Mouse (Mus musculus) frontal cortex, adult (tissue): ENCODE results near the gene Ccdc141.

ENCODE experiments used
- ATAC-seq: cut with Nextera tagmentation; 2 replicates; pipeline ENCODE4 v1.9.2; 2017; ENCODE audit warnings: mild to moderate bottlenecking, moderate library complexity, mixed read lengths; ENCODE audit not compliant: low TSS enrichment

The Ccdc141 gene

GRCm38 (mm10) chr2:76977650-76978049 lies 192.8 kb downstream of the Ccdc141 start:
- ATAC-seq, result no peak

DNA sequence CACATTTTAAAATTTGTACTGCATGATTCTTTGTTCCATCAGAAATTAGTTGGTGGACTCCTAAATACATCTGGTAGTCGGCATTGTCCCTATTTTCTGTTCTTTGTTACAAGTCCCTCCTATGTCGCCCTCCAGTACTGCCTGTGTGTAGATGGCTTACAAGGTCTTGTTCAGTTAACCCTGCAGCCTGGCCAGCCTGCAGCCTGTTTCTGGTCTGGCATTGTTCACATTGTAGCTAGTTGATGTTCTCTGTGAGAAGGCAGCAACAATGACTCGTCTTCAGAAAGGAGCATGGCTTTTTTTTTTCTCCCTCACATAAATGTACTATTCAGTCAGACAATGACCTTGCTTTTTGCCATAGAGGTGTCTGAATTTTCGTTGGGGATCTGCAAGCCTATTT lies 198.4 kb downstream of the Ccdc141 start:
- ATAC-seq, result no peak

DNA sequence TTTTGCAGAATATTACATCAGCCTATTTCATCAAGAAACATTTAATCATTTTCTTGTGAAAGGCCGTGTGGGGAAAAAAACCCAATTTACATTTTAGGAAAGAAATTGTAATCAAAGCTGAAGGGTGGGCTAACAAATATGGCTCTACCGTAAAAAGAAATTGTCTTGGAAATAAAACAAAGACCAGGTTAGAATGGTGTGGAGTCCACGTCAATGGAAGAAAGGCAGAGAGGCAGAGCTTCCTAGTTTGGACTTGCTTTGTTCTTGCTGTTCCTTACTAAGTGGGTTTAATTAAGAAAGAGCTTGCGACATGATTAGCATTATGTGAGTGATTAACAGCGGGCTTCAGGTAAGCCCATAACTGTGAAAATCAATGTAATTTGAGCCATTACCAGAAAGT lies 199.4 kb downstream of the Ccdc141 start:
- no peak for ATAC-seq

DNA sequence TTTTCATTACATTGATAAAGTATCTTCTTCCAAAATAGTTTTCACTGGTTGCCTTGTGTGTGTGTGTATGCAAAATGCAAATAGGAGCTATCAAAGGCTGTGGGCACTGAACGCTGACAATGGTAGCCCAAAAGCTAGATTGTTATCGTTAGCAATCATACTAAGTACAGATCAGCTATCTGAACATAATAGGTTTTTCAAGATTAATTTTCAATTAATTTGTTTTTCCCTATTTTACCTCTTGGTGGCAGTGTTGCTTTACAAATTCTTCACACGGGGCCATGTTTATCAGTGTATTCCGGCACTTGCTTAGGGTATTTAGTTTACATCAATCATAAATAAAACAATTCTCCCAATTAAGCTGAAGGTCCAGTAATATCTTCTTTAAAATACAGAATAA lies 199.8 kb downstream of the Ccdc141 start:
- no peak; the same call in 1 of the 2 replicates for ATAC-seq

DNA sequence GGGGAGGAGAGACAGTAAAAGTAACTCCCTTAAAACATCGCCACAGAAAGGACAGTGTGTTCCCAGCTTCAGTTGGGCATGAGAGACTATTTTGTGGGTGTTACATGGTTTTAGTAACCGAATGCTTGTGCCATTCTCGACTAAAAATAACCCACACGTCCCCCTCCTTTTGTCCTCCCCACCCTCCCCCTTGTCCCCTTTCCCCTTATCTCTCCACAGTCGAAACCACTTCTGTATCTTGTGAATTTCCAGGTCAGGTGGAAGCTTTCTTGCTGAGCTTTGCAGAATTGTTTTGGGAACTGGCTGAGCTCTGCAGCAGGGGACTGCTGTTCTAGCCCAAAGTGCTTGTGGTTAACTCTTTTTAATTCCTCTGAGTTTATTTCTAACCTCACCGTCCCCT lies 200.2 kb downstream of the Ccdc141 start:
- ATAC-seq, result no peak

DNA sequence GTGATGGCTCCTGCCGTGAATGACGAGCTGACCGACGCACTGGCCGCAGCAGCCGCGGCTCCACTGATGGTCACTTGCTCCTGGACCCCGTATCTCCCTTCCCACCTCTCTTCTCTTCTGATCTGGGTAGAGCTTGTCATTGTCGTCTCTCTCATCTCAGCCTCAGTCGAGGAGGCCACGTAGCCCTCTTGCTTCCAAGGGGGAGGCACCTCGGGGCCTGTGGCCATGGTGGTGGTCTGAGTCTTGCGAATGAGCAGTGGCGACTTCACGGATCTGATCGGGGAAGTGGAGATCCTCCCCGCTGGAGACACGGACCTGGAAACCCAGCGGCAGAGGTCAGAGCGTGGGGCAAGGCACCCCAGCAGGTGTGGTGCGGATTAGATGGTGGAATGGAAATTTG lies 200.8 kb downstream of the Ccdc141 start:
- no peak for ATAC-seq

DNA sequence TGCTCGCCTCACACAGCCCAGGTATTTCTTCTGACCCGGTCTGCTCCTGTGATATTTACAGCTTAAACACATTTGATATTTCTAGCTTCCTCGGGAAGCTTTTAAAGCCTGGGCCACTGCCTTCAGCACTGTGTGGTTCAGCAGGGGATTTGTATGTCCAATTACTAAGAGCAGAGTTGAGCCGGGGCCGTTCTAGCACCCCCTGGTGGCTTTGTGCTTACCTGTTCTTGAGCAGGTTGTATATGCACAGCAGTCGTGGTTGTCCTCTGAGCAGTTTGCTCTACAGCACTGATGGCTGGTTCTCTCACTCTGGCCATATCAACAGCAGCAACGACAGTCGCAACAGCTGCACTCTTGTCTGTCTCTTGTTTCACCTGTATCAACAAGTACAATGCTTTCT lies 201.5 kb downstream of the Ccdc141 start:
- ATAC-seq, result peak; percentile 94

- no peak for ATAC-seq
These were observed 203.9 kb downstream of the Ccdc141 start for GRCm38 (mm10) chr2:76966582-76966981.

DNA sequence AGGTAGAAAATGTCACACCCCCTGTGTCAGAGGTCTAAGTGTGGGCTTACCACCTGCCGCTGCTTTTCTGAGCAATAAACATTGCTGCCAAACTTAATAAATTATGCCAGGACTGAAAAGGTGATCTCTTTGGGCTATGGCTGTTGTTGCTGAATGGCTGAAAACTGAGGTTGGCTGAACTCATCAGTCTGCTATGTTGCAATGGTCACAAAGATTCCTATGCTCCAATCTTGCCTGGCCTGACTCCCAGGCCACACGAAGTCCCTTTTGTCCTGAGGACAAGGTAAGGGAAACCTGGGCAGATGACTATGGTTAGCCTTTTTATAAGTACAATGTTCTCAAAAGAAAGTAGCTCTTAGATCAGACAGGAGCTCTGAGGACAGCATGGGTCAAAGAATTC lies 204.4 kb downstream of the Ccdc141 start:
- ATAC-seq, result no peak

GRCm38 (mm10) chr2:76965542-76965941 lies 204.9 kb downstream of the Ccdc141 start:
- no peak for ATAC-seq

DNA sequence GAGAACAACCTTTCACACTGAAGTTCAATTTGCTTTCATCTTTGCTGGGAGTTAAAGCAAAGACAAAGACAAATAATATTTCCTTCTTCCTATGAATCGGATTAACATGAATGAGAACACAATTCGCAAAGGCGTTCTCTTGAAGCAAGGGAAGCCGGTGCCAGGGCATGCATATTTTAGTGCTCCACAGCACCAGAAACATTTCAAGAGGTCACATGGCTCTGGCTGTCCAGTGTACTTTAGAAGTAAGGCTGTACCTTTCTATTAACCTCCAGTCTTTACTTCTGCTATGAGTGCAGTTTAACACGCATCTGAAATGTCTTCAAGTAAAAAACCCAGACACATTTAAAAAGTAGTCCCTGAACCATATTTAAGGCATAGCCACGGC lies 208.4 kb downstream of the Ccdc141 start:
- no peak for ATAC-seq

DNA sequence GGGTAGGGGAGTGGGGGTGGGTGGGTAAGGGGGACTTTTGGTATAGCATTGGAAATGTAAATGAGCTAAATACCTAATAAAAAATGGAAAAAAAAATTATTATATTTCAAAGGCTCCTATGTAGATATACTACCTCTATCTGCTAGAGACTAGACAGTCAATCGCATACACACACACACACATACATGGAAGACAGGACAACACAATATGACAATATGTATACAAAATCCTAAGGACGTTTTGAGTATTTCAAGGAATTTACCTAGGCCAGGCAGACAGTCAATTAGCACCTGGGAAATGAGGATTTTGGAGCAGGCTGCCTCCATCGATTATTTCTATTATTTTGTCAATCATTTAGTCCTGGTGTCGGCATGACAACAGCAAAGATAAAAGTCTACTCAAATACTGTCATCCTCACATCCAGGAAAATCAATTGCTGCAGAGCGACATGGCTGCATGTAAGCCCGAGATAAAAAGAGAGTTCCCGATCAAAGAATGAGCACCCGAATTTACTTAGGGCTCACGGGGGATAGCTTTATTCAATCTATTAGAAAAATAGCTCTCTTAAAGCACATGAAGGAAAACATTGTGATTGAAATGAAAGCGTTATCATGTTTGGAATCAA lies 208.9 kb downstream of the Ccdc141 start:
- no peak for ATAC-seq
